8 mouse cellular contexts compared by ENCODE assay signal in genomic region chr2:30784078-30784994, GRCm38 (mm10). TPM values are rescaled to one million over a fixed set of nuclear protein-coding genes. Genes with fewer than 3 reads are reported as not detected.
A peak's percentile ranks its signal among the peaks of the same experiment; 100 is the strongest.
DNase-seq lines count a peak whose midpoint lies in the region; ATAC-seq and TF ChIP-seq lines count a peak whose summit lies in the region.

No protein-coding gene starts in this region.

- H3K36me3 ChIP-seq in embryonic facial prominence, embryonic 15.5 days: no peaks in the 10 kb centered on the region
- H3K36me3 ChIP-seq in hindbrain, embryonic 10.5 days: no peaks in the 10 kb centered on the region
- H3K36me3 ChIP-seq in midbrain, postnatal 0 days (ENCODE audit: insufficient read depth, low read length): no peaks in the 10 kb centered on the region

- H3K4me2 ChIP-seq in embryonic facial prominence, embryonic 15.5 days (replicated peaks): peak overlapping the region; percentile 54
- H3K4me2 ChIP-seq in midbrain, postnatal 0 days (ENCODE audit: low read depth, low read length, poor library complexity, severe bottlenecking): peak overlapping the region; percentile 33

- H3K9ac ChIP-seq in embryonic facial prominence, embryonic 15.5 days: peak overlapping the region; percentile 19
- no peak overlapping the region for H3K9ac ChIP-seq in midbrain, postnatal 0 days (replicated peaks; ENCODE audit: low read length, poor library complexity, severe bottlenecking)

- TF ChIP-seq CTCF in midbrain, postnatal 0 days (IDR thresholded peaks at IDR 0.05): no peak

- H3K9me3 ChIP-seq in embryonic facial prominence, embryonic 15.5 days (replicated peaks): no peaks in the 10 kb centered on the region
- no peaks in the 10 kb centered on the region for H3K9me3 ChIP-seq in hindbrain, embryonic 10.5 days
- H3K9me3 ChIP-seq in midbrain, postnatal 0 days (ENCODE audit: low read length): no peaks in the 10 kb centered on the region

- H3K4me3 ChIP-seq in embryonic facial prominence, embryonic 15.5 days (replicated peaks): peak overlapping the region; percentile 29
- H3K4me3 ChIP-seq in hindbrain, embryonic 10.5 days: peak overlapping the region; percentile 44
- no peak overlapping the region for H3K4me3 ChIP-seq in midbrain, postnatal 0 days (ENCODE audit: low read depth, low read length)

- no peaks in the 10 kb centered on the region for H3K27me3 ChIP-seq in embryonic facial prominence, embryonic 15.5 days
- H3K27me3 ChIP-seq in hindbrain, embryonic 10.5 days (ENCODE audit: insufficient read depth, poor library complexity, severe bottlenecking): no peaks in the 10 kb centered on the region
- H3K27me3 ChIP-seq in midbrain, postnatal 0 days (ENCODE audit: insufficient read depth, low read length): no peaks in the 10 kb centered on the region

- peak; percentile 58 for DNase-seq in ovary, postnatal 14 days (ENCODE audit: low spot score)
- no peak for DNase-seq in ovary, postnatal 10 days (ENCODE audit: low spot score)
- peak; percentile 71 for DNase-seq in hindbrain, embryonic 10.5 days (ENCODE audit: low spot score)
- peak; percentile 75 for DNase-seq in liver
- DNase-seq in midbrain, postnatal 0 days (ENCODE audit: low spot score): no peak
- DNase-seq in layer of hippocampus, postnatal 36 days: no peak
- DNase-seq in right cerebral cortex, adult 2 months (ENCODE audit: low spot score in 2 of 2): no peak

- peaks cover 34% of the 10 kb centered on the region for H3K4me1 ChIP-seq in embryonic facial prominence, embryonic 15.5 days
- peaks cover 83% of the 10 kb centered on the region for H3K4me1 ChIP-seq in hindbrain, embryonic 10.5 days (replicated peaks)
- peaks cover 4% of the 10 kb centered on the region for H3K4me1 ChIP-seq in midbrain, postnatal 0 days (ENCODE audit: insufficient read depth, low read length)

- H3K27ac ChIP-seq in embryonic facial prominence, embryonic 15.5 days (replicated peaks): peak overlapping the region; percentile 79
- H3K27ac ChIP-seq in hindbrain, embryonic 10.5 days: peak overlapping the region; percentile 90
- no peak overlapping the region; the same call in 1 of the 2 replicates for H3K27ac ChIP-seq in midbrain, postnatal 0 days (ENCODE audit: low read depth, low read length)

- peak; percentile 40; the same call in 1 of the 2 replicates for ATAC-seq in embryonic facial prominence, embryonic 15.5 days (ENCODE audit: insufficient number of reproducible peaks, low FRiP score, low TSS enrichment, low read depth)
- 0 out of 2 replicates have a peak, but pooled peaks have one; percentile 6 for ATAC-seq in midbrain, postnatal 0 days (ENCODE audit: low FRiP score)

- 10% methylated on average over 40 of the region's 40 CpGs for WGBS in embryonic facial prominence, embryonic 15.5 days
- WGBS in hindbrain, embryonic 10.5 days: 7% methylated on average over 40 of the region's 40 CpGs
- 14% methylated on average over 37 of the region's 40 CpGs for WGBS in midbrain, postnatal 0 days

RNA-seq across cellular contexts. Expression of gene 1700001O22Rik, which starts 19.1 kb away (rescaled TPM):
- 2.7 and 3.7 TPM in 2 replicates for polyA plus RNA-seq in embryonic facial prominence, embryonic 15.5 days (2015; fragmentation: Nextera tagmentation; extraction: Ambion mirVana)
- 3.1 and 3.4 TPM in 2 replicates for polyA plus RNA-seq in hindbrain, embryonic 10.5 days (2016; fragmentation: Nextera tagmentation; extraction: Ambion mirVana)
- total RNA-seq in midbrain, postnatal 0 days (2014; rRNA removed): 2.4 TPM in 1 of 2 replicates, not detected in the other
- 1.2 and 1.5 TPM in 2 replicates for polyA plus RNA-seq in midbrain, postnatal 0 days (2015; fragmentation: Nextera tagmentation; extraction: Ambion mirVana)
- total RNA-seq in layer of hippocampus, postnatal 36 days (2021): 1 to 10 TPM; 4.8 to 5.6 TPM

RNA-seq across cellular contexts. Expression of gene Ntmt1, which starts 23.3 kb away (rescaled TPM):
- 85.9 and 87.0 TPM in 2 replicates for polyA plus RNA-seq in embryonic facial prominence, embryonic 15.5 days (2015; fragmentation: Nextera tagmentation; extraction: Ambion mirVana)
- 125 and 134 TPM in 2 replicates for polyA plus RNA-seq in hindbrain, embryonic 10.5 days (2016; fragmentation: Nextera tagmentation; extraction: Ambion mirVana)
- 62.2 and 74.1 TPM in 2 replicates for total RNA-seq in midbrain, postnatal 0 days (2014; rRNA removed)
- 90.3 and 104 TPM in 2 replicates for polyA plus RNA-seq in midbrain, postnatal 0 days (2015; fragmentation: Nextera tagmentation; extraction: Ambion mirVana)
- 10 to 100 TPM; 31.3 to 37.4 TPM for total RNA-seq in layer of hippocampus, postnatal 36 days (2021)

RNA-seq across cellular contexts. Expression of gene Asb6, which starts 45.8 kb away (rescaled TPM):
- polyA plus RNA-seq in embryonic facial prominence, embryonic 15.5 days (2015; fragmentation: Nextera tagmentation; extraction: Ambion mirVana): 37.8 and 37.9 TPM in 2 replicates
- polyA plus RNA-seq in hindbrain, embryonic 10.5 days (2016; fragmentation: Nextera tagmentation; extraction: Ambion mirVana): 46.1 and 46.5 TPM in 2 replicates
- total RNA-seq in midbrain, postnatal 0 days (2014; rRNA removed): 36.5 and 40.7 TPM in 2 replicates
- polyA plus RNA-seq in midbrain, postnatal 0 days (2015; fragmentation: Nextera tagmentation; extraction: Ambion mirVana): 36.1 and 39.6 TPM in 2 replicates
- total RNA-seq in layer of hippocampus, postnatal 36 days (2021): 10 to 100 TPM; 38.4 to 40.6 TPM

RNA-seq across cellular contexts. Expression of gene Prrx2, which starts 50.4 kb away (rescaled TPM):
- polyA plus RNA-seq in embryonic facial prominence, embryonic 15.5 days (2015; fragmentation: Nextera tagmentation; extraction: Ambion mirVana): 77.3 and 88.8 TPM in 2 replicates
- polyA plus RNA-seq in hindbrain, embryonic 10.5 days (2016; fragmentation: Nextera tagmentation; extraction: Ambion mirVana): 40.6 and 43.3 TPM in 2 replicates
- total RNA-seq in midbrain, postnatal 0 days (2014; rRNA removed): 4.4 and 12.5 TPM in 2 replicates
- polyA plus RNA-seq in midbrain, postnatal 0 days (2015; fragmentation: Nextera tagmentation; extraction: Ambion mirVana): 3.0 and 5.1 TPM in 2 replicates
- total RNA-seq in layer of hippocampus, postnatal 36 days (2021): 1 to 10 TPM in 1 of 2 experiments, under 1 TPM in 1; 0.92 to 2.1 TPM

Comparison
In these comparisons a context has a peak if more than half of its experiments do, and no peak if none do; other contexts are left out.
1. DNase-seq: peak in ovary, postnatal 14 days (single experiment), hindbrain, embryonic 10.5 days (single experiment) and liver (single experiment); none in ovary, postnatal 10 days (single experiment), midbrain, postnatal 0 days (single experiment), layer of hippocampus, postnatal 36 days (0 of 2) and right cerebral cortex, adult 2 months (0 of 2).